Mouse (Mus musculus) layer of hippocampus, adult 18-20 months (tissue): ENCODE measurements around the gene Itpkb. TPM values are rescaled to one million over a fixed set of nuclear protein-coding genes. Genes with fewer than 3 reads are reported as not detected.
"Not testable (repeated sequence)": the region's sequence is repeated elsewhere in the genome, so short reads cannot be mapped to it uniquely, and the experiment has no call there.

ENCODE experiments used
- DNase-seq, 2 experiments: peaks; one replicate each; pipeline ENCODE4 v3.0.0; 2022; ENCODE audit warnings: low spot score in 2 of 2
- total RNA-seq, 2 experiments: library from RNA; stranded (reverse); gene quantifications; 2 replicates each; pipeline ENCODE4 v1.2.3; 2021

The Itpkb gene
- total RNA-seq, 2 experiments from 2014 or later: 27.2 to 27.4 TPM

- no peak for DNase-seq
Measured at GRCm38 (mm10) chr1:180365983-180366811, 35.9 kb downstream of the Itpkb start.

GRCm38 (mm10) chr1:180367045-180367619 lies 36.8 kb downstream of the Itpkb start:
- no peak for DNase-seq

GRCm38 (mm10) chr1:180367626-180368025 lies 37.3 kb downstream of the Itpkb start:
- no peak for DNase-seq

GRCm38 (mm10) chr1:180368112-180368511 lies 37.8 kb downstream of the Itpkb start:
- no peak for DNase-seq

- no peak for DNase-seq
Measured at GRCm38 (mm10) chr1:180368646-180369045, 38.4 kb downstream of the Itpkb start.

GRCm38 (mm10) chr1:180370858-180371652 lies 40.8 kb downstream of the Itpkb start:
- no peak for DNase-seq

- not testable (repeated sequence) for DNase-seq
Measured at GRCm38 (mm10) chr1:180372258-180372657, 42.0 kb downstream of the Itpkb start.

GRCm38 (mm10) chr1:180376598-180376997 lies 46.3 kb downstream of the Itpkb start:
- DNase-seq: no peak

- DNase-seq: no peak
Measured at GRCm38 (mm10) chr1:180379559-180379958, 49.3 kb downstream of the Itpkb start.

GRCm38 (mm10) chr1:180382358-180382757 lies 52.1 kb downstream of the Itpkb start:
- no peak for DNase-seq

GRCm38 (mm10) chr1:180383884-180384283 lies 53.6 kb downstream of the Itpkb start:
- no peak for DNase-seq

- peak; percentile 69 to 82 for DNase-seq
Measured at GRCm38 (mm10) chr1:180384486-180384885, 54.2 kb downstream of the Itpkb start.

GRCm38 (mm10) chr1:180385308-180385707 lies 55.0 kb downstream of the Itpkb start:
- DNase-seq: no peak

- peak; percentile 98 to 99 for DNase-seq
Measured at GRCm38 (mm10) chr1:180386951-180387749, 56.9 kb downstream of the Itpkb start.

GRCm38 (mm10) chr1:180387750-180388480 lies 57.6 kb downstream of the Itpkb start:
- DNase-seq: no peak

- DNase-seq: no peak
Measured at GRCm38 (mm10) chr1:180388481-180388880, 58.2 kb downstream of the Itpkb start.

- DNase-seq: not testable (repeated sequence)
Measured at GRCm38 (mm10) chr1:180389213-180389760, 59.0 kb downstream of the Itpkb start.

- no peak for DNase-seq
Measured at GRCm38 (mm10) chr1:180390321-180390731, 60.0 kb downstream of the Itpkb start.

- DNase-seq: no peak
Measured at GRCm38 (mm10) chr1:180390746-180391574, 60.7 kb downstream of the Itpkb start.
